Mouse (Mus musculus): ENCODE measurements around the gene Rnf181.

GRCm38 (mm10) chr6:72345074-72345567 is 21.6 kb downstream of the Rnf181 start, which contains the start of gene Usp39:
- TF ChIP-seq GATA1 (IDR thresholded peaks at IDR 0.05; ENCODE audit: borderline replicate concordance, low read length) (no peak), FLI1 (IDR thresholded peaks at IDR 0.05; ENCODE audit: low read length) (no peak)

All from megakaryocyte, embryonic 14.5 days (primary cell).